Mouse (Mus musculus): ENCODE data around the gene Timp3. TPM values are rescaled to one million over a fixed set of nuclear protein-coding genes. Genes with fewer than 3 reads are reported as not detected.

Timp3 gene
- polyA plus RNA-seq, 3 experiments from 2014 or later = not detected

DNA sequence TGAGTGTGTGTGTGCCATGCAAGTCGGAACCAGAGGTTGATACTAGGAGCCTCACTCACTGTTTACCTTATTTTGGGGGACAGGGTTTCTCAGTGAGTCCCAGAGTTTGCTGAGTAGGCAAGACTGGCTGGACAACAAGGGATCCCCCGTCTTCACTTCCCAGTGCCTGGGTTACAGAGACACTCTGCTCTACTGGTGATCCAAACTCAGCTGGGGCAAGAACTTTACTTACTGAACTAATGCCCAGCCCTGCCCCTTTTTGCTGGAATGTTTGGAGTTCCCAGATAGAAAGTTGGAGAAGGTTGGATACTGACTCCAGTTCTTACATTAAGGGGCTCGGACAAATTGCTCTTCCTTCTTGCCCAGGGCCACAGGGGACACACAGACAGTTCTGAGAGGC lies 89.2 kb downstream of the Timp3 start:
- no peak for ATAC-seq

GRCm38 (mm10) chr10:86389913-86390312 lies 89.7 kb downstream of the Timp3 start:
- no peak for ATAC-seq

DNA sequence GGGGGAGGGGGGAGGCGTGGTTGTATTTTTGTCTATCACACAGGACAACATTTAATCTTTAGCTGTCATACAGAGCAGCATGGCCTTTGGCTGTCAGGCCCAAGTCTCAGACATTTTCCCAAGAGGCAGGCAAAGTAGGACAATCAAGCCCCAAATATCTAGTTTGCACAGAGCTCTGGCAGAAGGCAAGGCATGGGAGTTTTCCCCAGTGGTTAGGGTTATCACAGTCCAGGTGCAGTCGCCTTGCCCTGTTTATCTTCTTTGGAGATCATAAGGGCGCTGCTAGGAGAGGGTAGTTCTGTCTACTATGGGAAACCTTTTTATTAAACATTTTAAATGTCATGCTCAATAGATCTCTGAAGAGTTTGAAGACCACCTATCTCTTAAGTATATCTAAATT lies 92.2 kb downstream of the Timp3 start:
- no peak for ATAC-seq

- no peak for ATAC-seq
These were observed 97.6 kb downstream of the Timp3 start for GRCm38 (mm10) chr10:86397577-86398346.

- no peak for ATAC-seq
These were observed 98.2 kb downstream of the Timp3 start for GRCm38 (mm10) chr10:86398347-86398720.

Other genes with a start within 250 kb of the Timp3 start
- gene Syn3, start 198.5 kb downstream of the Timp3 start, polyA plus RNA-seq (2017; shearing (Covaris generic)) = not detected